Mouse (Mus musculus) heart, postnatal 36 days (tissue): ENCODE data around the gene Lrmp. TPM values are rescaled to one million over a fixed set of nuclear protein-coding genes. Genes with fewer than 3 reads are reported as not detected.
"Not testable (repeated sequence)": the region's sequence is repeated elsewhere in the genome, so short reads cannot be mapped to it uniquely, and the experiment has no call there.

Experiments used
- DNase-seq, 2 experiments: peaks; one replicate each; pipeline ENCODE4 v3.0.0; 2021 to 2022
- intact Hi-C: fragments of 180-260 bp; cut with DNase I; formaldehyde crosslinking; loops from one replicate; pipeline ENCODE4 v1.15.1; 2025
- total RNA-seq, 2 experiments: library from RNA; stranded (reverse); gene quantifications; 2 replicates each; pipeline ENCODE4 v1.2.3; 2021

The Lrmp gene
- total RNA-seq, 2 experiments from 2014 or later = 1.5 to 1.7 TPM

DNA sequence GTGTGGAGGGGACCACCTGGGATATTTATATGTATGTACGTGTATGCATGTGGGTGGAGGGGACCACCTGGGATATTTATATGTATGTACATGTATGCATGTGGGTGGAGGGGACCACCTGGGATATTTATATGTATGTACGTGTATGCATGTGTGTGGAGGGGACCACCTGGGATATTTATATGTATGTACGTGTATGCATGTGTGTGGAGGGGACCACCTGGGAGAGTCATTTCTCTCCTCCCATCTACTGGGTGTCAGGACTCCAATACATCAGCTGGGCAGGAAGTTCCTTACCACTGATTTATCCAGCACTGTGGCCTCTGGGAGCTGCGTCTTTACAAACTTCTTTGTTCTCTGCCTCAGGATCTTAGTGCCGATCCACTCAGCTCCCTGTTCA lies 17.5 kb downstream of the Lrmp start:
- intact Hi-C loops, DNase-seq: not testable (repeated sequence)

DNA sequence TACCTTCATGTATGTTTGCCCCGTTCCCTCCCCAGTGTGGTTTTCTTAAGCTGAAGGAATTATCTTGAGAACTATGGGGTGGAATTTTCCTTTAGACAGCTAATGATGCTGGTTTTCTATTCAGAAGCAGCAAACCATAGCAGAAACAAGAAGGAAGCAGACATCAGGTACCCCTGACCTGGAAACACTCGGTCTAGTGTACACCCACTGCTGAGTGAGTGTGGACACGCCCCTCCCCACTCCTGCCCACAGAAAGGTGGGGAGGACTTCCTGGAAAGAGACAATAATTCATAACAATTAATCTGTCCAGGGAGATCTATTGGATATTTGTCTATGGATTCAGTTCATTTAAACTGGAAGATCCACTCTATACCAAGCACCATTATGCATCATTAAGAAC lies 19.8 kb downstream of the Lrmp start:
- no peak for DNase-seq
- intact Hi-C loops = no loop called here

DNA sequence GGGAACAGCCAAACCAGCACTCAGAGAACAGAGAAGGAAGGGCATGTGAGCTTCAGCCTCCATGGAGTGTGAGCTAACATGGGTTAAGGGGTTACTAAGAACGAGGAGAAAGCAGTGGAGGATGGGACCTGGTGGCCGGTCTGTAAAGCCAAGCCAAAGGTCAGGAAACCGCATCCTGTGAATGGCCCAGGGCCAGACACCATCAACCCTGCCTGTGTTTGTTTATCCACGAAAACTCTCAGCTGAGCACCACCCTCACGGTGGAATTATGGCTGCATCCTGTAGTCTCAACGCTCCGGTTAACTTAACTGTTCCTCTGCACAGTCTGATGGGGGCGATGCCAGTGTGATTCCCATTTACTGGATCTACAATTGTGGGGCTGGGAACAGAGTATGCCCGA lies 20.4 kb downstream of the Lrmp start:
- intact Hi-C loops = no loop called here
- no peak for DNase-seq

DNA sequence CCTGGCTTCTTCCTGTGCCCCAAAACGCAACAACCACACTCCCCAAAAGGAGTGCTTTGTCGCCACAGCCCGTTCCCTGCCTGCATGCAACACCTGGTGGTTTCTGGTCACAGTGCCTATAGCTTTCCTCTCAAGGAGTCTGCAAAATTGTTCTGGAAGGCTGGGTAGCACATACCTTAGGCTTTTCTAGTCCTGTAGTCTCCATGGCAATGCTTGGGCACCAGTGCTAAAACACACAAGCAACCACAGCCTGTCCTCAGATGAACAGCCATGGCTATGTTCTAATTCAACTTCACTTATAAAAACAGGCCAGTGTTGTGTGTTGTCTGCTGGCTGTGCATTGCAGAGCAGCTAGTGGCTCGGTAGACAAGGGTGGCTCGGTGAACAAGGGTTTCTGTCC lies 21.4 kb downstream of the Lrmp start:
- no peak for DNase-seq
- intact Hi-C loops = no loop called here

DNA sequence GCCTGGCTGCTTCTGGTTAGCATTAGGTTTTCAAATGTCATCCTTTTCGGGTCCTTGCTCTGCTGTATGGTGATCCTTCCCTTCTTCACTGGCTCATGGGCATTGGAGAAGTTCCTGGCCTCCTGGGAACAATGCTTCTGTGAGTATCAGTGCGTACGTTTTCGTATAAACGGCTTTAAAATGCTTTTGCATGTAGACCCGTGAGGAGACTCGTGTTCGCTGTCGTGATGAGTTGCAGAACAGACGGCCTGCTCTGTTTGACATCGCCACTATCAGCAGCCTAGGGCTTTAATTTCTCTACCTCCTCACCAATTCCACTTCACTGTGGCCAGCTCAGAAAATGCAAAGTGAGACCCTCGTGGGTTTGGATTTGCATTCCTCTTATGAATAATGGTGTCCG lies 23.8 kb downstream of the Lrmp start:
- DNase-seq = no peak
- intact Hi-C loops = no loop called here

DNA sequence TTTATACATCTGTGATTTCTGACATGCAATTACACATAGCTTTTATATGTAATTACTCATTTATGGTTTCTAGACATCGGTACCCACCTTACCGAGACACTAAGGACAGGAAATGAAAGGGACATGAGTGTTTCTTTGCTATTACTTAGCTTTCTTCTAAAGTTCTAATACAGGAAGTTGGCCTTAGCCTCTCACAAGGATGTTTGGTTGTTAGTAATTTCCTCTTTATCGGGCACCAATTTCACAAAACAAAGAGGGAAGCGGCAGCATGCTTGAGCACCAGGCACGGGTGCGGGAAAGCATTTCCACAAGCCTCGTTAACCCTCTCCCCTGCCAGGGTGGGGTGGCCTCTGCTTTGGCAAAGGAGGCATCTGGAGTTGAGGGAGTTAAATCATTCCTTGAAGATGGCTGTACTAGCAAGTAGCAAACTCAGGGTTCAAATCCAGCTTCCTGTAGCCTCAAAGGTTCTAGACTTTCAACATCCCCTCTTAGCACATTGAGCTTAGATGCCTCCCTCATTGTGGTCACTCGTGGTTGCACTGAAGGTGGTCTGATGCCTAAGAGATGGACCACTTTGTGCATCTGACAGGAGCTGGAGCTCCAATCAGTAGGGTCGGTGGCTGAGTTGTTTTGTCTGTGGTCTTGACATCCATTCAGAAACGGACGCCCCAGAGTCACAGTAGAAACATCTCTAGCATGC lies 24.5 kb downstream of the Lrmp start:
- intact Hi-C loops = no loop called here
- DNase-seq = no peak

DNA sequence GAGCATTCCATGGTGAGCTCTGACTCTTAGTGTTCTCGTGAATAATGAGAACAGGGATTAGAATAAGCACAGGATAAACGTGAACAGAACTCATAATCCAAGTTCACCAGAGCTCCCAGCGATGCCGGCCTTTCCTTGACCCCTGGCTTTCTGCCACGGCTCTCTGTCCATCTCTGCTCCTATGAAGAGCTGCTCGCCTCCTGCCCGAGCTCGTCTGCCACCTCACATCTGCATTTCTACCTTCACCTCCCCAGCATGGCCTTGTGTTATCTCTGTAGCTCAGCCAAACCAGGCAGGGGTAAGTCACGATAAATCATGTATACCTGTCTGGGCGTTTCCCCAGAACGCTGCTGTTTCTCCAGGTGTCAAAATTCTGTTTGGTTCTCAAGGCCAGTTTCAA lies 25.3 kb downstream of the Lrmp start:
- intact Hi-C loops = no loop called here
- DNase-seq = no peak

DNA sequence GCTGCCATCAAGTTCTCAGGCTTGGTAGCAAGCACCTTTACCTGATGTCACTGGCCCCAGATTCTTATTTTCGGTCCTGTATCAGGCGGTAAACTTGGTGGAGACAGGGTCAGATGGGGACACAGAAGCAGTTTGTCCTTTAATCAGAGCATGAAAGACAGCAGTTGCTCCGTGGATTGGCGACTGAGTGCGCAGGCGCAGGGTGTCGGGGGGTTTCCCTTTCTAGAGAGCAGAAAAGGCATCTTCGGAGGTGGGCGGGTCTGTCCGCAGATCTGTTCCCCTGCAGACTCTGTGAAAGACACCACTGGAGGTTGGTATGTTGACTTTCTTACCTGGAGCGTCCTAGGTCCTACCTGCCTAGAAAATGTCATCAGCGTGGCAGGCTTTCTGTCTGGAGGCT lies 26.4 kb downstream of the Lrmp start:
- intact Hi-C loops = no loop called here
- DNase-seq = no peak

DNA sequence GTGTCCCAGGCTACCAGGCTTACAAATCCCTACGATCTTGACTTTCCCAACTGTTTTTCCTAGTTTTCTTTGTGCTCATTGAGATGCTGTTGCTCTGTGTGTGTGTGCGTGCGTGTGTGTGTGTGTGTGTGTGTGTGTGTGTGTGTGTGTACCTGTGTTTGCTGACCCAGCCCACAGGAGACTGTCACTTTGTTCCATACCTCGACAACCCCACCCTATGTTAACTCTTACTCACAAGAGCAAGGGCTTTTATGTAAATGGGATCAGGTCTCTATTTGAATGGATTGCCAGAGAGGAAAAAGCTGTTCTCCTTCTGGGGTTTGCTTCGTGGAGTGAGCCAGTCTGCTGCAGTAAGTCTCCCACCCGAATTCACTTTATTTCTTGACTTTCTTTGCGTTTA lies 29.7 kb downstream of the Lrmp start:
- no peak for DNase-seq
- intact Hi-C loops = no loop called here

DNA sequence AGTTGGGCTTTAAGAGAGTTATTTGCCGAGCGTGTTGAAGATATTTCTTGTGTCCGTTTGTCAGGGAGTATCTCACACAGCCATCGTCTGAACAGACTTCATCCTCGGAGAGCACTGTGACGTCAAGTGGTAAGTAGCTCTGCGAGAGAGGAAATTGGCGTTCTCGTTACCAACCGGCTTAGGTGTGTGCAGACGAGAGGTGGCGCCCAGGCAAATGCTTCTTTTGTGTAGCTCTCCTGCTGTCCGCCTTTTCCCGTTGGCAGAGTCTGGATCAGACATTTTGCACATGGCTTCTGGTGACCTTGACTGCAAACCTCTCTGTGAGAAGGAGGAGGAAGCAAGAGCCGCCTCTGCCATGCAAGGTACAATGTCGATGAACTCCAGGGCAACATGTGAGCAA lies 32.3 kb downstream of the Lrmp start:
- no peak for DNase-seq
- intact Hi-C loops = no loop called here

DNA sequence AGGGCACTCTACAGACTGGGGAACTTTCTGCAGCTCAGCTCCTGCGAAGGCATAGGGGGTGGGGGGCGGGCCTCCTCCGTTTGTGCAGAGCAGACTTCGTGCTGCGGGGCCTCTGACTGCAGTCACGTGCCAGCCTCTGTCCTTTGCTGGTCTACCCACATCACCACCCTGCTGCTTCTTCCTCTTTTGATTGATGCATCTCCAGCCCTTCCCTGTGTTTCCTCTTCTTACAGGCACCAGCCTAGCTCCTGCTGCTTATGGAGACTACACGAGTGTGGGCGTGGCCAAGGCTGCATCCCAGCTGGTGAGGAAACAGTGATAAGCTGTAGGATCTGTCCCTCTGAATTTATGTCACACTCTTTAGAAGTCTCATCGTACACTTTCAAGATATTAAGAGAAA lies 33.6 kb downstream of the Lrmp start:
- intact Hi-C loops = no loop called here
- DNase-seq = peak in 1 of 2 experiments; percentile 16

DNA sequence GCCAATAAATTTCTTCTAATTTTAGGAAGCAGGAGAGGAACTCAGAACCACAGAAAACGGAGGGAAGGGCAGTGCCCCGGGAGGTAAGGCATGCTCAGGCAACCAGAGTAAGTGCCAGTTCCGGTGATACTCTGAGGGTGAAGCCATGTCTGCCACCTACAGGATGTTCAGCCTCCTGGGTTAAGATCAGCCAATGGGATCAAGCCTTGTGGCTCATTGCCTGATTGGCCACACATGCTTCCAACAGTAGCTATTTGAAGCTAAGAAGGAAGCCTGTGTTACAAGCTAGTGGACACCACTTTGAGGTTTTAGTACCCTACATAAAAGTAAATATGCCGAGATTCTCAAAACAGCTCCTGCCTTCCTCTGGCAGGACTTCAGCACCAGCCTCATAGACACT lies 43.2 kb downstream of the Lrmp start:
- no peak for DNase-seq
- intact Hi-C loops = no loop called here

DNA sequence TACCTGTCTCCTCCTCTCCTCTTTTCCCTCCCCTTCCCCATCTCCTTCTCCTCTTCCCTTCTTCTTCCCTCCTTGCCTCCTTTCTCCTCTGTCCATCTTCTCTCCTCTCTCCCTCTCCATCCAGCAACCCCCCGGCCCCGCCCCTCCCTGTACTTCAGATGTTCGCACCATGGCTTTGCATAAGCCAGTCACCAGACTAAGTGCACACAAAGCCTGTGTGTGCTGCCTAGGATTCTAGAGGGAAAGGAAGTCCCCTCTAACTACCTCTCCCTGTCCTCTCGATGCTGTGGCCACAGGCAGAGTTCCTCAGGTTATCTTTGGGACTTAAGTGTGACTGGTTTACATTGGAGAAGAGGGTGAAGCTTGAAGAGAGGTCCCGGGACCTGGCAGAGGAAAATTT lies 45.1 kb downstream of the Lrmp start:
- intact Hi-C loops = no loop called here

DNA sequence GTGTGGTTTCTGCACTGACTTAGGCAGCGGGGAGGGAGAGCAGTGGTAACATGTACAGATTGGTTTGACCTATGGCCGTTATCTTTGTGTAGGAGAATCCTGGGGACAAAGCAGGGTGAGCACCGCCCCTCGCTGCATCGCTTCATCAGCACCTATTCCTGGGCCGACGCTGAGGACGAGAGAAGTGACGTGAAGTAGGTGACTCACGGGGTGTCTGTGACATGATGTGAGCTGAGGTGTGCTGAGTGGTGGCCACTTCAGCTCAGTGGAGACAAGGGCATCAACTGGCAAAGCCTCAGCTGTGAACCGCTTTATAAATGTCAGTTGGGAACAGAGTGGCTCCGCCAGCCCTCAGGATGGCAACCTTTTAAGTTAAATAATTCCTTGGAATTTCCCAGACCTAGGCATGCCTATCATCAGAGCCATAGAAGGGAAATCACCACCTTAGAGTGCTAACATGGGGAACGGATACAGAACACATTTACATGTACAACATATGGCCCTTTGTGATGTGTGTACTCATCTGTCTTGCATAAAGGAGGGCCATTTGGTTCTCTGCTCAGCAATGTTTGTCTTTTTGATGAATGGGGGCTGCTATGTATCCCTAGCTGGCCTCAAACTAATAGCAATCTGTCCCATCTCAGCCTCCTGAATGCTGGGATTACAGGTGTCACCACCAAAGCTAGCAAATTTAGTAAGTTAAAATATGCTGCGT lies 56.6 kb downstream of the Lrmp start:
- intact Hi-C loops = no loop called here
- no peak for DNase-seq

More for the DNA sequence above, 45.1 kb downstream of the Lrmp start:
- DNase-seq = no peak

DNA sequence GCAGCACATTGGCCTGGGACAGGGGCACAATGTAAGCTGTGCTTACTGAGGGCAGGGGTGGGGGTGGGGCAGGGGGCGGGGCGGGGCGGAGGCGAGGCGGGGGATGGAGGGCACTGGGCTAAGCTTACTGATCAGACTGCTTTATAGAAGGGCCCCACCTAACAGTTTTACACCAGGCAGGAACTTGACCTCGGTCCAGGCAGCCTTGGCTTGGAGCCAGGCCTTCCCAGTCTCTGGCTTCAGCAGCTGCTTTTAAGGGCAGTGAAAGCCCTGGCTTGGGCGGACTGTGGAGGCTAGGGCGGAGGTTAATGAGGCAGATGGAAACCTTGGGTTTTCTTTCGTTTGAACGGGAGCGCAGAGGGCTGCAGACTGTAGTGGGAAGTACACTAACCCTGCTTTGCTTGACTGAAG lies 58.3 kb downstream of the Lrmp start:
- intact Hi-C loops = no loop called here
- peak; percentile 86 to 91 for DNase-seq

DNA sequence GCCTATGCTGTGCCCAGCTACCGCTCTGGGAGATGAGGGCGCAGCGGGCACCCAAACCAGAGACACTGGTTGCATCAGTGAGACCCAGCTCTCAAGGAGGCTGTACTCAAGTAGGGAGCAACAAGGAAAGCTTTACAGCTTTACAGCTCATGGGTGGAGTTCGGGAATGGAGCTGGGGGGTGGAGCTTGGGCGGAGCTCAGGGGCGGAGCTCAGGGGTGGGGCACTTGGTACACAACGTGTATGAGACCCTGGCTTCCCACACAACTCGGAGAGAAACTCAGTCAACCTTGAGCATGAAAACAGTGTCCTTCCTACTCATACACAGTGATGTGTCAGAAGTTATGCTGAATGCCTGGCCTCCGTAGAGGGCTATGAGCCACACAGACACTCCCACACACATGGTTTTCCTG lies 60.1 kb downstream of the Lrmp start:
- intact Hi-C loops = no loop called here
- no peak for DNase-seq

DNA sequence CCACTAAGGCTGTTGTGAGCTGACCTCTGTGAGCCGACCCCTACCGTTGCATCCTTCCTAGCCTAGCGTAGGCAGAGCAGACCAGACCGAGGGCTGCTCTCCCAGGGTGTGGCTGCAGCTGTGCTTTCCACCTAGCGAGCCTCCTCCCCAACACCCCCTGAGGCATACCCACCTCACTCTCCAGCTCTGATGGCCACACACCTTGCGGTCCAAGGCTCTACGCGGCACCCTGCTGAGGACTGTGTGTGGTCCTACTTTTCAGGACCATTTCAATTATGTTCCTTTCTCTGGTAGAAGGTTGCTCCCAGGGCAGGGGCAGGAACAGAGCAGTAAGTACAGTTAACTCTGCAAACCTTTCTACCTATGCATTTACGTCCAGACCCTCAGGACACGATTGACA lies 61.0 kb downstream of the Lrmp start:
- intact Hi-C loops = no loop called here

DNA sequence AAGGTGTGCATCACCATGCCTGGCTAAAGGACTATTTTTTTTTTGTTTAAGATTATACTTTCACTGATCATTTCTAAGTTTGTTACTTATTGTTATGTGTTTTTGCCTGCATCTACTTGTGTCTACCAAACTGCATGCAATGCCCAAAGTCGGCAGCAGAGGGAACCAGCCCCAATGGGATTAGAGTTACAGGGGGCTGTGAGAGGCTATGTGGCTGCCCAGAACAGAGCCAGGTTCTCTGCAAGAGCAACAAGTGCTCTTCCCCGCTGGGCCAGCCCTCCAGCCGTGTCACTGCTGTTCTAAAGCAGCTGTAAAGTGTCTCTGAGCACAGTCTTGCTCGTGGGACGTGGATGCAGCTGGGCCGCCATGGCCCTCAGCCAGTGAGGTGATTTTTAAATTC lies 64.2 kb downstream of the Lrmp start:
- peak; percentile 50 to 72 for DNase-seq
- intact Hi-C loops = loop anchor here (2.0 to 5.0 kb wide), 2 partner anchors 57 to 163 kb away; no protein-coding TSS in a partner anchor

More for the DNA sequence above, 61.0 kb downstream of the Lrmp start:
- DNase-seq = no peak

DNA sequence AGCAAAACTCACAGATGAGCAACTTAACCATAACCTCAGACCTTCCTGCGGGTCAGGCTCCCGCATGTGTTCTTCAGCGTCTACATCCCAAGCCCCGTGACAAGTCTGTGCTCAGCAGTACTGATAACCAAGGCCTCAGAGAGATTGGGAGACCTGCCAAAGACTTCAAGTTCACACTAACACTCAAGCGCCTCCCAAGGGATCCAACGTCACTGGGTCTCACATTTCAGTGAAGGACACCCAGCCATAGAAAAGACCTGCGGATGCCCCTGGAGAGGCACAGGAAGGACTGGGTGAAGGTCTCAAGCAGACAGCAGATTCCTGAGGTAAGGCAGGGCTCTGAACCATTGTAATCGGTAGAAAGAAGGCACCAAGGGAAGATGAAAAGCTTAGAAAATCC lies 66.6 kb downstream of the Lrmp start:
- intact Hi-C loops = loop anchor here (5.0 kb wide), 1 partner anchor 60 kb away; no protein-coding TSS in a partner anchor
- peak; percentile 55 to 57 for DNase-seq

DNA sequence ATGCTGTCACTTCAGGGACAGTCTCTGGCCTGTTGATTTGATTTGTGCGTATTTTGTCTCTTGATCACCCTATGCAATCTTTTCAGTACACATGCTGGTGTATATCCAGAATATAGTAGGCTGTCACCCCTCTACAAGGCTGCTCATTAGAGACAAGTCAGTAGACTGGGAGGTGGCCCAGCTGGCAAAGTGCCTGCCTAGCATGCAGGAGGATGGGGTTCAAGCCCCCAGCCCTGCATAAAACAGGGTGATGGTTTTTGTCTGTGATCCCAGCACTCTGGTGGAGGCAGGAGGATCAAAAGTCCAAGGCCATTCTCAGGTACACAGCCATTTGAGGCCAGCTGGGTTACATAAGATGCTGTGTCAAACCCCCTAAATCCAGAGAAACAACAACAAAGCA lies 70.6 kb downstream of the Lrmp start:
- intact Hi-C loops = loop anchor here (2.0 kb wide), 1 partner anchor 157 kb away; no protein-coding TSS in a partner anchor
- no peak for DNase-seq

DNA sequence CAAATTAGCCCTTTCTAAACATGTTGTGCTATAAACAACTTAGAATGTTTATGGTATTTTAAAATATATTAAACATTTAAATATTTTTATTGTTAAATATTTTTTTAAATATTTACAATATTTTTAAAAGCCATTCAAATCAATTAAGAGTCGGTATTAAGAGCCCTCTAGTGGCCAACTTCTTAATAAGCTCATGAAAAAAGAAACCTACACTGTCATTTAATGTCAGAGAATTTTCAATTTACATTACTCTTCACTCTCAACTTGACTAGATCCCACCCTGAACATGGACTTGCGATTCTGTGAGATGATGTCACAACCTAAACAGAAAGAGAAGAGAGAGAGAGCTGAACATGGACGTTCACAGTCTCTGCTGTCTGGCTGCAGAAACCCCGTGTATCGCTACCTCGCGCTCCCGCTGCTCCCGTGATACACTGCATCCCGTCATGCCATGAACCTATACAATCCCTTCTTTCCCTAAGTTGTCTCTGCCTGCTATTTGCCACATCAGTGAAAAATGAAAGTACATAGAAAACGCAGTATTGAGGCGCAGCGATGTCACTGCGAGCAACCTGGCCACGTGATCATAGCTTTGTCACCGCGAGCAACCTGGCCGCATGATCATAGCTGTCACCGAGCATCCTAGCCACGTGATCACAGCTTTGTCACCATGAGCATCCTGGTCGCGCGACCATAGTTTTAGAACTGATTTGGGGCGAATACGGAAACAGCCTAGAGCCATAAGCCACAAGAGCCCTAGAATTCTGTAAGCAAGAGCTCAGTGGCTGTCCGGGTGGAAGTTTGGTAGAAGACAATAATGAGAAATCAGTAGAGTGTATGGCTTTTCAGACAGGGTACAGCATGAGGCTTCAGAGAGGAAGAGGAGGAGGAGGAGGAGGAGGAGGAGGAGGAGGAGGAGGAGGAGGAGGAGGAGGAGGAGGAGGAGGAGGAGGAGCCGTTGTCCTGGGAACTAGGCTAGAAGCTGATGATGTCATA lies 71.9 kb downstream of the Lrmp start:
- peak; percentile 18 to 24 for DNase-seq
- intact Hi-C loops = loop anchor here (1.0 to 2.0 kb wide), 2 partner anchors 99 to 155 kb away; no protein-coding TSS in a partner anchor
